Mouse (Mus musculus) retina, postnatal 7 days (tissue): ENCODE data around the gene Stab1.

Experiments used
- DNase-seq: peaks from one replicate; pipeline ENCODE4 v3.0.0-alpha.2; 2012; ENCODE audit warnings: low read depth, low spot score

The Stab1 gene

GRCm38 (mm10) chr14:31132031-31132430 lies 36.4 kb downstream of the Stab1 start:
- DNase-seq: no peak

GRCm38 (mm10) chr14:31131272-31131821 lies 37.1 kb downstream of the Stab1 start:
- no peak for DNase-seq

- DNase-seq: peak; percentile 85
Measured at GRCm38 (mm10) chr14:31130236-31131220, 37.9 kb downstream of the Stab1 start, which contains the start of gene Nt5dc2. Gene Nt5dc2 (plus strand): TSS chr14:31131053.

- no peak for DNase-seq
Measured at GRCm38 (mm10) chr14:31129326-31130235, 38.9 kb downstream of the Stab1 start.

- peak; percentile 98 for DNase-seq
Measured at GRCm38 (mm10) chr14:31128826-31129219, 39.6 kb downstream of the Stab1 start, which contains the start of gene Smim4. Gene Smim4 (minus strand): TSS chr14:31128956.

- no peak for DNase-seq
Measured at GRCm38 (mm10) chr14:31128101-31128825, 40.2 kb downstream of the Stab1 start.

GRCm38 (mm10) chr14:31126826-31127225 lies 41.6 kb downstream of the Stab1 start:
- no peak for DNase-seq

- DNase-seq: no peak
Measured at GRCm38 (mm10) chr14:31125106-31126075, 43.0 kb downstream of the Stab1 start.

- DNase-seq: no peak
Measured at GRCm38 (mm10) chr14:31115522-31115921, 52.9 kb downstream of the Stab1 start.

GRCm38 (mm10) chr14:31114011-31114410 lies 54.4 kb downstream of the Stab1 start:
- DNase-seq: no peak

- DNase-seq: no peak
Measured at GRCm38 (mm10) chr14:31112187-31112586, 56.3 kb downstream of the Stab1 start.

- DNase-seq: no peak
Measured at GRCm38 (mm10) chr14:31110613-31111012, 57.8 kb downstream of the Stab1 start.

GRCm38 (mm10) chr14:31105156-31105555 lies 63.3 kb downstream of the Stab1 start:
- no peak for DNase-seq

GRCm38 (mm10) chr14:31089918-31090317 lies 78.5 kb downstream of the Stab1 start:
- DNase-seq: no peak
